Mouse (Mus musculus) midbrain, embryonic 12.5 days (tissue): ENCODE measurements at regions not wholly inside any gene's neighbourhood (a gene's known extent, or its start where the extent isn't known, plus 50 kb on each side); places are given as distances from the start of the nearest gene placed in this dataset.

Source experiments
- ATAC-seq: fragments of 200-750 bp; cut with Nextera tagmentation; 2 replicates; pipeline ENCODE4 v1.8.0; 2017; ENCODE audit warnings: low read depth, moderate TSS enrichment, moderate library complexity; ENCODE audit not compliant: low FRiP score
- H3K27ac ChIP-seq: fragments of 300-500 bp; sonication (generic); replicated peaks from 2 replicates; pipeline ENCODE4 v1.5.1; 2016; ENCODE audit warnings: mild to moderate bottlenecking
- H3K27me3 ChIP-seq: fragments of 300-500 bp; sonication (generic); 2 replicates; pipeline ENCODE4 v1.6.1; 2016; ENCODE audit warnings: mild to moderate bottlenecking
- H3K36me3 ChIP-seq: fragments of 300-500 bp; sonication (generic); 2 replicates; pipeline ENCODE4 v1.6.1; 2016
- H3K4me1 ChIP-seq: fragments of 300-500 bp; sonication (generic); 2 replicates; pipeline ENCODE4 v1.6.1; 2016
- H3K4me2 ChIP-seq: fragments of 300-500 bp; sonication (generic); replicated peaks from 2 replicates; pipeline ENCODE4 v1.6.1; 2016; ENCODE audit warnings: mild to moderate bottlenecking, moderate library complexity
- H3K4me3 ChIP-seq: fragments of 300-500 bp; sonication (generic); 2 replicates; pipeline ENCODE4 v1.5.1; 2016; ENCODE audit warnings: mild to moderate bottlenecking
- H3K9ac ChIP-seq: fragments of 300-500 bp; sonication (generic); replicated peaks from 2 replicates; pipeline ENCODE4 v1.6.1; 2016; ENCODE audit warnings: mild to moderate bottlenecking, moderate library complexity
- H3K9me3 ChIP-seq: fragments of 300-500 bp; sonication (generic); 2 replicates; pipeline ENCODE4 v1.6.1; 2016; ENCODE audit warnings: mild to moderate bottlenecking
- WGBS: fragments of 180-500 bp; shearing (Covaris S2); methylation state at CpG from one replicate; pipeline ENCODE4 v1.1.7; 2016; 5-methylcytosine and 5-hydroxymethylcytosine counted together

DNA sequence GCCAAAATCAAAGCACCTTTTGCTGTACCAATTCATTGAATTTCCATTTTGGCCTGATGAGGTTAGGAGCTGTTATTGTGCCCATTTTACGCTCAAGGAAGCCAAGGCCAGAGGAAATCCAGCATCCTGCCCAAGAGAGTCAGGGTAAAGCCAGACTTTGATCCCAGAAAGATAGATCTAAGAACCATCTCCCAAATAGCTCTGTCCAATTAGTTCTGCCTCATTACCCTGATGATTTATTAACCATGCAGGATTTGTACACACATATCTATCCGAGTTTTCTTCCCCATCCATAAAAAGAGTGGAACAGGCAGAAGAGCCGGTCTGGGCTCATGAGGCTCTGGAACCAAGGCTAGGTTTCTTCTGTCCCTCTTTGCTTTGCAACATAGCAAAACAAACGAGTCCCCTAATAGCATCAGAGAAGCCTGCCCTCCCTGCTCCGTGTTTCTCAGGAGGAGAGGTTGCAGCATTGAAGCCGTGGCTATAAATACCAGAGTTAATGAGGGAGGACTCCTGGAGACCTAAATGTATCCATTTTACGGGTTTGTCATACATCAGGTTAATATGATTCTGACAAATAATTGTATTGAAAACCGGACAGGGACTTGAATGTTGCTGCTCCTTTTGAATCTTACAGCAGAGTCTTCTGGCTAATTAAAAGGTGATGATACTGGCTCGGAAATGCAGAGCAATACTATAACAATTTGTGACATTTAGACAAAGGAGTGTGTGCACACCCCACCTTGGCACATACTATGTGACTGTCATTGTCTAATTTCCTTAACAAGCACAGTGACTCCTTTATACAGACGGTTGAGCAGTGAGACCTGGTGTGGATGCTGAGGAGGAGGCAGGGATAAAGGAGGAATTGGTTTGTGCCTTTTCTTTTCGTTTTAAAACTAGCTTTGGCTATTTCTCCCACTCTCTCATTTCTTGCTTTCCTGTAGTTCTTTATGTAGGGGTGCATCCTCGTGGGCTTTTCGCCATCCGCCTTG is 185.0 kb downstream of the Cd47 start:
- Histone ChIP-seq H3K9ac (no peak overlapping the region), H3K9me3 (no peaks in the 10 kb centered on the region), H3K4me2 (no peak overlapping the region), H3K4me1 (0 out of 2 replicates have a peak, but pooled peaks cover 1% of the 10 kb centered on the region), H3K27me3 (no peaks in the 10 kb centered on the region), H3K36me3 (no peaks in the 10 kb centered on the region), H3K27ac (no peak overlapping the region), H3K4me3 (no peak overlapping the region)
- ATAC-seq: no peak
- WGBS: 75% methylated on average over 14 of the region's 14 CpGs

DNA sequence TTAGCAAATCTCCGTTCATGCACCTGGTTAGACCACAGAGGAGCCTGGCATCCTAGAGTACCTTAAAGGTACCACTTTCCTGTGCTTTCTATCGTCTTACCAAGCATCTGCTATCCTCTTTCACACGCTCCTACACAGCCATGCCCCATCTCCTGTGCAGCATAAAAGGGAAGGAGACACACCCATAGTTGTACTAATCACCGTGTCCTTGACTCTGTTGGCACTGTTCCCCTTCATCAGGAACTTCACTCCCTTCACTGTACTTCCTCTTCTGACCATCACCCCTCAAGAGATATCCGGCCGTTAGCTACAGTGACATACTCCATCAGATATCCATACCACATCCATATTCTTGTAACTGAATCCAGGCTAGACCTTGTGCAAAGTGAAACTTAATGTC is 186.6 kb downstream of the Cd47 start:
- Histone ChIP-seq H3K4me1 (no peaks in the 10 kb centered on the region), H3K27ac (no peak overlapping the region), H3K27me3 (no peaks in the 10 kb centered on the region), H3K9ac (no peak overlapping the region), H3K4me2 (no peak overlapping the region), H3K9me3 (no peaks in the 10 kb centered on the region), H3K4me3 (no peak overlapping the region), H3K36me3 (no peaks in the 10 kb centered on the region)
- ATAC-seq: no peak
- WGBS: 80% methylated on average over 6 of the region's 6 CpGs

DNA sequence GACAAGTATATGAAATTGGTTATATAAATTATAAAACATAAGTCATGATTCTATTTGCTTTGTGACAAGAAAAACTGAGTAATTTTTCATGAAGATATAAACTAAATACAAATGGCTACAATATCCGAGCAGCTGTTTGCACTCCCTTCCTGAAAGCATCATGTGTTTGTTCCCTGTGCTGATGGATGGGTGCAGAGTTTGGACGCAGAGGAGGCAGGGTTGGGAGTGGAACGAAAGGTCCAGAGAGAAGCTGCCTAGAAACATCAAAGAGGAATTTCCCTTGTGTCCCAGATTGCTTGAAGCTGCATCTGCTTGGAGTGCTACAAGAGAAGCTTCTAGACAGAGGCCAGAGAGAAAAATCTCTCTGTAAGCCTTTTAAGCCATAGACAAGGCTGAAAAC is 195.5 kb downstream of the Cd47 start:
- H3K9ac ChIP-seq: no peak overlapping the region
- no peak for ATAC-seq
- H3K4me1 ChIP-seq: no peaks in the 10 kb centered on the region
- H3K4me2 ChIP-seq: no peak overlapping the region
- H3K27ac ChIP-seq: no peak overlapping the region
- no peaks in the 10 kb centered on the region for H3K36me3 ChIP-seq
- no peak overlapping the region for H3K4me3 ChIP-seq
- WGBS: 83% methylated on average over 3 of the region's 3 CpGs
- no peaks in the 10 kb centered on the region for H3K27me3 ChIP-seq
- no peaks in the 10 kb centered on the region for H3K9me3 ChIP-seq

DNA sequence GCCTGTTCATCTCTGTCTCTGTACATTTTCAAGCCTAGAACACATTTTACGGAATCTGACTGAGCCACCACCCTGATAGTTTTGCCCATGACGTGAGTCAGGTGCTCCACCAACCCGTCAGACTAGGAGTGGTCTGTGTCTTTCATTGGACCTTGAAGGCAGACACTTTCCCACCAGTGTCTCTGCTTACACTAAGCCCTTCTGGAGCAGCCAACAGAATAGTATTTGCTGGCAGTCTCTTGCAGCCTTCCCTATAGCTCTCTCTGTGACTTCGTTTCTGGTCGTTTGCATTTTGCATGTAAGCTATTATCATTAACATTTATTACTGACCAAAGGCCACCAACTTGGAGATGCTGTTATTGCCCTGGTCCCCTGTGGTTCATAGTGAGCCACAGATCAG is 196.3 kb downstream of the Cd47 start:
- no peak for ATAC-seq
- H3K9ac ChIP-seq: no peak overlapping the region
- no peak overlapping the region for H3K4me3 ChIP-seq
- peaks cover under 1% of the 10 kb centered on the region; the same call in 1 of the 2 replicates for H3K4me1 ChIP-seq
- no peak overlapping the region for H3K27ac ChIP-seq
- no peaks in the 10 kb centered on the region for H3K27me3 ChIP-seq
- no peaks in the 10 kb centered on the region for H3K9me3 ChIP-seq
- no peaks in the 10 kb centered on the region for H3K36me3 ChIP-seq
- H3K4me2 ChIP-seq: no peak overlapping the region
- WGBS: 89% methylated on average over 5 of the region's 5 CpGs

DNA sequence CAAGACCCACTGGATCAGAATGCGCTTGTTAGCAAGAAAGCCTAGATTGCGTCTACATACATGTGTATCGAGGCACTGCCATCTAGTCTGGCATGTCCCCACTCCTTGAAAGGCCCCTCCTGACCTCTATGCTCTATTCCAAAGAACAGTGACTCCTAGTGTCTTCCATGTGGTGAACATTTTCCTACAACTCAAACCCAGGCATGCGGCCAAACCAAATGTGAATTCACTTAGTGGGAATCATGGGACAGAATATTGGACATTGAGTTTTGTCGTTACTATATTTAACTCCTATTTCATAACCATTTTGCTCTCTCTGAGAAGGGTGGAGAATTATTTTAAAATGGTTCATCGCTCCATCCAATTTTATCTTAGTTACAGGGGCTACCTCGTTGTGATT is 196.7 kb downstream of the Cd47 start:
- WGBS: 93% methylated on average over 7 of the region's 7 CpGs
- no peak overlapping the region for H3K27ac ChIP-seq
- H3K4me3 ChIP-seq: no peak overlapping the region

DNA sequence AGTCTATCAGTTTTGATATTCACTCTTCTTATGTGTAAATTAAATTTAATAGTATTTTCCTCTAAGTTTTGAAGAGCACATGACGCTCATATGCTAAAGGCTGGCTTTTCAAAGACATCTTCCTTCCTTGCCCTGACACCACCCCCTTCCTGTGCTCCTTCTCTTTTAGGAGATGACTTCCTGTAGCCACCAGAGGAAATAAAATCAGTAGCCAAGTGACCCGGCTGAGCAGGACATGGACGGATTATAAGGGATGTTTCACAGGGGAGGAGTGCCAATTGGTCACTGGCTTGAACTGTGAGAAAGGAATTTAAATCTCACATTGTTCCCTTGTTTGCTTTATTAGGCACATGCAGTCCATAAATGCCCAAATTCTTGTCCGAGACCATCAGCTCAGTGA is 200.5 kb downstream of the Cd47 start:
- Histone ChIP-seq H3K27me3 (no peaks in the 10 kb centered on the region), H3K4me3 (no peak overlapping the region), H3K27ac (no peak overlapping the region), H3K36me3 (no peaks in the 10 kb centered on the region), H3K9me3 (no peaks in the 10 kb centered on the region), H3K4me2 (no peak overlapping the region), H3K9ac (no peak overlapping the region), H3K4me1 (peaks cover 9% of the 10 kb centered on the region; the same call in 1 of the 2 replicates)
- WGBS: 36% methylated on average over 4 of the region's 4 CpGs
- ATAC-seq: no peak

More for the DNA sequence above, 196.7 kb downstream of the Cd47 start:
- no peak for ATAC-seq
- H3K27me3 ChIP-seq: no peaks in the 10 kb centered on the region
- no peak overlapping the region for H3K4me2 ChIP-seq
- peaks cover 5% of the 10 kb centered on the region; the same call in 1 of the 2 replicates for H3K4me1 ChIP-seq
- no peaks in the 10 kb centered on the region for H3K36me3 ChIP-seq
- H3K9me3 ChIP-seq: no peaks in the 10 kb centered on the region
- H3K9ac ChIP-seq: no peak overlapping the region

DNA sequence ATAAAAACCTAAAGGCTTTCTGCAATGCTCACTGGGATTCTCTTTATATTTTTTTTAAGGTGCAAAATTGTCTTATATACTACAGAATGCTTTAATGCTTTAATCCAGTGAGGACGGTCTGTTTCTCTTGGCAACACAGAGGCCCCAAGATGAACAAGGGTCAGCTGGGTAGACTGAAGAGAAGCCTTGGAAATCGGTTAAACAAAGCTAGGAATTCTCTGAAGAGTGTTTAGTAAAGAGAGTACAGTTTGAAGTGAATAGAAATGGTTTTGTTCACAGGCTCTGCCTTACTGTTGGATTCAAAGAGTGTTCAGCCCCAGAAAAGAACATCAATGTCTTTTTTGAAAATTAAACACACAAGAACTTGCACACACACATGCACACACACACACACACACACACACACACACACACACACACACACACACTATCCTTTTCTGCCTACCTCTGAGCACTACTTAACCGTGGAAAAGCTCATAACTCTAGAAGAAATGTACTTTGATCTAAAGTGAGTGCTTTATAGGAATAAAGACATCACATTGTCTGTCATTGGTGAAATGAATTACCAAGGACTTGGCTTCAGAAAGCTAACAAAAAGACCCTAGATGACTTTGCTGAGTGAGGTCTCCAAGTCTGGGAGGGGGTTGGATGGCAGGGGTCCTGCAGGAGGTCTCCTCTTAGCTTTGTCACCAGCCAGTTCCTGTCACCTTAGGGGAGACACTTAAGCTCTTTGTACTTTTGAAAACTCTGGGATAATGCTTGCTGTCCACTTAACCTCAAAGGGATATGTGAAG is 201.5 kb downstream of the Cd47 start:
- Histone ChIP-seq H3K9ac (no peak overlapping the region), H3K9me3 (no peaks in the 10 kb centered on the region), H3K27ac (no peak overlapping the region), H3K4me2 (no peak overlapping the region), H3K27me3 (no peaks in the 10 kb centered on the region), H3K36me3 (no peaks in the 10 kb centered on the region), H3K4me1 (peaks cover 9% of the 10 kb centered on the region; the same call in 1 of the 2 replicates), H3K4me3 (no peak overlapping the region)
- WGBS: 15% methylated on average over 3 of the region's 3 CpGs
- peak; percentile 39; the same call in 1 of the 2 replicates for ATAC-seq

DNA sequence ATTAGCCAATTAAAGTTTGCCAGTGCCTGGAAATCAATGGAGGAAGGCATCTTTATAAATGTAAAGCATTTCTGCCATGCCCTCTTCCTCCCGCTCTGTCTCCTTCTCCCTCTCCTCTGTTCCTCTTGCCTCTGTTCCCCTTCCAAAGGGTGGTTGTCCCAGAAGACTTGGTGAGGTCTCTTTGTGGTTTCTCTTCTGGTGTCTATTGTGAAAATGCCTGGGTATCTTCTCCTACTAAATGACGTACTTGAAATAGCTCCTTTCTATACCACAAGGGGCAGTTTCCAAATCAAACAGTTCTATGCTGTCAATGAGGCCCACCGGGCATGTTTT is 202.1 kb downstream of the Cd47 start:
- no peak for ATAC-seq

DNA sequence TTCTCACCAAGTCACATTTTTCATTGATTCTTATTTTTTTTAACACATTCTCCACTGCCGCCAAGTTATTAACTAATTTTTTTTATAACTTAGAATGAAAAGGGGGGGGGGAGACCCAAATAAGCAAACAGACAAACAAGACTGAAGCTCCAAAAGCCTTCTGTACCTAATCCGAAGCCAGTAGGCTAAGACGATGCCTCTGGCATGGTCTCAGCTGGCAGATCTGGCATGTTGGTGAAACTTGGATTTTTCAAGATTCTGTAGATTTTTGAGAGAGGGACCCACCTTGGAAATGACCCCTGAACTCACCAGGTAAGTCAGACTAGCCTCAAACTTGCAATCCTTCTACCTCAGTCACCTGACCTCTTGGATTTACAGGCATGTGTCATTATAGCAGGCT is 208.7 kb downstream of the Cd47 start:
- 91% methylated on average over 3 of the region's 3 CpGs for WGBS
- H3K27me3 ChIP-seq: no peaks in the 10 kb centered on the region
- H3K36me3 ChIP-seq: no peaks in the 10 kb centered on the region
- no peaks in the 10 kb centered on the region for H3K4me1 ChIP-seq
- ATAC-seq: no peak
- H3K27ac ChIP-seq: no peak overlapping the region
- no peak overlapping the region for H3K4me2 ChIP-seq
- no peak overlapping the region for H3K9ac ChIP-seq
- H3K9me3 ChIP-seq: no peaks in the 10 kb centered on the region
- no peak overlapping the region for H3K4me3 ChIP-seq

More for the DNA sequence above, 202.1 kb downstream of the Cd47 start:
- no peaks in the 10 kb centered on the region for H3K27me3 ChIP-seq
- H3K36me3 ChIP-seq: no peaks in the 10 kb centered on the region
- peaks cover 9% of the 10 kb centered on the region; the same call in 1 of the 2 replicates for H3K4me1 ChIP-seq
- no peak overlapping the region for H3K4me3 ChIP-seq
- H3K9me3 ChIP-seq: no peaks in the 10 kb centered on the region
- no peak overlapping the region for H3K9ac ChIP-seq
- WGBS: 55% methylated on average over 3 of the region's 3 CpGs
- no peak overlapping the region for H3K4me2 ChIP-seq
- no peak overlapping the region for H3K27ac ChIP-seq

DNA sequence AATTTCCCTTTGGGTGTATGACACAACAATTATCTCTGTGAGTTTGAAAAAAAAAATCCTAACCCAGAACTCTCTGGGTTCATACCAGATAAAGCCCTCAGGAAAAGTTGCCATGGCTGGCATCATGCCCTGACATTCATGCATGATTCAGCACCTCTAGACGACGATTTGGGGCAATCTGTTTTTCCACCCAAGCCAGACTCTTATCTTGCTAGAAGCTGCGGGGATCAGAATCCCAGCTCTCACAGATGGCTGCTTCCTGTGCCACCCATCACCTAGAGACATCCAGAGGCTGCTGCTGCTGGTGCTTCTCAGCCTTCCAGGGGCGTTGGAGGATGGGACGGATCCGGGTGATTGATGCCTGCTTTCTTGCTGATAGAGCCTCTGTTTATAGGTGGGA is 209.2 kb downstream of the Cd47 start:
- whole genome bisulfite sequencing: 69% methylated on average over 6 of the region's 6 CpGs
- Histone ChIP-seq H3K27me3 (no peaks in the 10 kb centered on the region), H3K27ac (no peak overlapping the region), H3K4me3 (no peak overlapping the region), H3K9ac (no peak overlapping the region), H3K4me1 (no peaks in the 10 kb centered on the region), H3K36me3 (no peaks in the 10 kb centered on the region), H3K9me3 (no peaks in the 10 kb centered on the region), H3K4me2 (no peak overlapping the region)
- no peak for ATAC-seq

DNA sequence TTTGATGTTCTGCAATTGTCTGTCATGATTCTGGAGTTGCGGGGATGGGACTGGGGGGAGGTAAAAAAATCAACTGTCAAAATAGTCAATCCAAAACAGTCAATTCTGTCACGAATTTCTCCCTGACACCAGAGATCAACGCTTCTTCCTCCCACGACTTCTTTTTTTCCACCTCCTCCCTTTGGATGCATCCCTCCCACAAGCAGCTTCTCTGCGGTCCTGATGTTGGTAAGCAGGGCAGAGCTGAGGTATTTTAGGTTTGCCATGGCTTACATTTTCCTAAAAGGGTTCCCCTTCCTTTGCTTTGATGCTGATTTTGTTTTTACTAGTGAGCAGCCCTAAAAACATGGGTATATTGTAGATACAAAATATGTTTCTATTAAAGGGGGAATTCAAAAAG is 209.7 kb downstream of the Cd47 start:
- Histone ChIP-seq H3K27ac (no peak overlapping the region), H3K4me2 (no peak overlapping the region), H3K36me3 (no peaks in the 10 kb centered on the region), H3K4me1 (no peaks in the 10 kb centered on the region), H3K9ac (no peak overlapping the region), H3K4me3 (no peak overlapping the region), H3K9me3 (no peaks in the 10 kb centered on the region), H3K27me3 (no peaks in the 10 kb centered on the region)
- no peak for ATAC-seq
- WGBS: 80% methylated on average over 5 of the region's 5 CpGs

DNA sequence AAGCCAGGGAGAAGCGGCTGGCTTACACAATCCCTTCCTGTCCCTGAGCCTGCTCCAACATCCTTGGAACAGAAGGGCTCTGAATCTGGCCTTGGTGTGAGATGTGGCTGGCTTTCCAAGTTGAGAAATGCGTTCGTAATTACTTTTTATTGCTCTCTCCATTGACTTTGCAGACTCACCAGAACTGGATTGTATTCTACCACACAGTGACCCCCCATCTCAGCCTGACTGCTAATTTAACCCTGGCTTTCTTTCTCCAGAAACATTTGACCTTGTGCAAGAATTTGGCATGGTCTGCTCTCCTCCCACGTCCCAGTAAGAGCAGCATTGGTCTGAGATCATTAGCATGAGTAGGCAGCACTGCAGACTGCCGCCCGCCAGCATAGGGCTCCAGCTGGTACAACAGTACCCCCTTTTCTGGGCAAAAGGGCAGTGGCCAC is 210.2 kb downstream of the Cd47 start:
- Histone ChIP-seq H3K36me3 (no peaks in the 10 kb centered on the region), H3K4me1 (no peaks in the 10 kb centered on the region), H3K27ac (no peak overlapping the region), H3K27me3 (no peaks in the 10 kb centered on the region), H3K9me3 (no peaks in the 10 kb centered on the region), H3K4me3 (no peak overlapping the region), H3K4me2 (no peak overlapping the region), H3K9ac (no peak overlapping the region)
- no peak for ATAC-seq
- 77% methylated on average over 6 of the region's 6 CpGs for WGBS
